Mouse (Mus musculus): ENCODE results near the gene Fam49a.

DNA sequence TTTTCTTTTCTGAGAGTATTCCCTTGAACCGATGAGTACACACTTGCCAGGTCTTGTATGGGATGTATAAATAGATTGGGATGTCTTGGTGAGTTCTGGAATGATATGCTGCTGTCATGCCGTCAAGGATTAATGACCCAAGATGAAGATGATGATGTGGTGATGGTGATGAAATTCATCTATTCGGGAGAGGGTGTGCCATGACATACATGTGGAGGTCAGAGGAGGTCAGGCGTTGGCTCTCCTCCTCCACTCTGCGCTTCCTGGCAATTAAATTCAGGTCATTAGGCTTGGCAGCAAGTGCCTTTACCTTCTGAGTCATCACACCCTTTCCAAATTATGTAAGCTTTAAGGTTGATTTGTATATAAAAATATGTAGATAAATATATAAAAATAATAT is 95.0 kb downstream of the Fam49a start:
- no peak for TF ChIP-seq CTCF (IDR thresholded peaks at IDR 0.05)
- no peak for TF ChIP-seq POLR2A (IDR thresholded peaks at IDR 0.05; ENCODE audit: insufficient read depth, low read depth, low read length)
- TF ChIP-seq EP300 (IDR thresholded peaks at IDR 0.05; ENCODE audit: insufficient read depth, low read depth, low read length) = no peak
